Mouse (Mus musculus): ENCODE measurements around the gene Gpc6. TPM values are rescaled to one million over a fixed set of nuclear protein-coding genes. Genes with fewer than 3 reads are reported as not detected.
A peak's percentile ranks its signal among the peaks of the same experiment; 100 is the strongest.

Gpc6 gene
- polyA plus RNA-seq, 1 experiment from 2014 or later: 16.8 TPM

- no peak overlapping the region for H3K4me2 ChIP-seq (ENCODE audit: low read length)
- WGBS: 94% methylated on average over 3 of the region's 3 CpGs
- H3K27me3 ChIP-seq (ENCODE audit: control insufficient read depth, insufficient read depth, low read length): no peaks in the 10 kb centered on the region
- no peak for ATAC-seq (ENCODE audit: low FRiP score, low TSS enrichment)
- no peaks in the 10 kb centered on the region for H3K4me1 ChIP-seq (ENCODE audit: control insufficient read depth, insufficient read depth, low read length)
- no peaks in the 10 kb centered on the region for H3K9me3 ChIP-seq (ENCODE audit: control insufficient read depth, low read length)
- no peaks in the 10 kb centered on the region for H3K36me3 ChIP-seq (ENCODE audit: control insufficient read depth, insufficient read depth, low read length)
- H3K27ac ChIP-seq (replicated peaks; ENCODE audit: low read depth, low read length): no peak overlapping the region
- H3K4me3 ChIP-seq (replicated peaks; ENCODE audit: low read depth, low read length): no peak overlapping the region
- no peak for DNase-seq
- no peak overlapping the region for H3K9ac ChIP-seq (replicated peaks; ENCODE audit: low read length)
Observed at GRCm38 (mm10) chr14:117679926-117680325, 754.8 kb downstream of the Gpc6 start.

- H3K4me2 ChIP-seq (ENCODE audit: low read length): no peak overlapping the region
- H3K27me3 ChIP-seq (ENCODE audit: control insufficient read depth, insufficient read depth, low read length): no peaks in the 10 kb centered on the region
- no peak overlapping the region for H3K9ac ChIP-seq (replicated peaks; ENCODE audit: low read length)
- no peaks in the 10 kb centered on the region for H3K9me3 ChIP-seq (ENCODE audit: control insufficient read depth, low read length)
- 72% methylated on average over 5 of the region's 5 CpGs for WGBS
- DNase-seq: peak; percentile 60
- H3K27ac ChIP-seq (replicated peaks; ENCODE audit: low read depth, low read length): no peak overlapping the region
- 0 out of 2 replicates have a peak, but pooled peaks have one; percentile 17 for ATAC-seq (ENCODE audit: low FRiP score, low TSS enrichment)
- H3K4me3 ChIP-seq (replicated peaks; ENCODE audit: low read depth, low read length): no peak overlapping the region
- no peaks in the 10 kb centered on the region for H3K4me1 ChIP-seq (ENCODE audit: control insufficient read depth, insufficient read depth, low read length)
- no peaks in the 10 kb centered on the region for H3K36me3 ChIP-seq (ENCODE audit: control insufficient read depth, insufficient read depth, low read length)
Observed at GRCm38 (mm10) chr14:117681321-117681921, 756.3 kb downstream of the Gpc6 start.

GRCm38 (mm10) chr14:117683149-117683548 is 758.0 kb downstream of the Gpc6 start:
- DNase-seq (no peak), ATAC-seq (ENCODE audit: low FRiP score, low TSS enrichment) (no peak)
- Histone ChIP-seq H3K4me1 (ENCODE audit: control insufficient read depth, insufficient read depth, low read length) (no peaks in the 10 kb centered on the region), H3K9me3 (ENCODE audit: control insufficient read depth, low read length) (no peaks in the 10 kb centered on the region), H3K4me2 (ENCODE audit: low read length) (no peak overlapping the region), H3K4me3 (replicated peaks; ENCODE audit: low read depth, low read length) (no peak overlapping the region), H3K9ac (replicated peaks; ENCODE audit: low read length) (no peak overlapping the region), H3K27me3 (ENCODE audit: control insufficient read depth, insufficient read depth, low read length) (no peaks in the 10 kb centered on the region), H3K36me3 (ENCODE audit: control insufficient read depth, insufficient read depth, low read length) (no peaks in the 10 kb centered on the region), H3K27ac (replicated peaks; ENCODE audit: low read depth, low read length) (no peak overlapping the region)
- 91% methylated on average over 4 of the region's 4 CpGs for WGBS

GRCm38 (mm10) chr14:117689848-117690247 is 764.7 kb downstream of the Gpc6 start:
- DNase-seq (no peak), ATAC-seq (ENCODE audit: low FRiP score, low TSS enrichment) (no peak)
- WGBS: 95% methylated on average over 6 of the region's 6 CpGs
- Histone ChIP-seq H3K27ac (replicated peaks; ENCODE audit: low read depth, low read length) (no peak overlapping the region), H3K36me3 (ENCODE audit: control insufficient read depth, insufficient read depth, low read length) (no peaks in the 10 kb centered on the region), H3K4me1 (ENCODE audit: control insufficient read depth, insufficient read depth, low read length) (no peaks in the 10 kb centered on the region), H3K9ac (replicated peaks; ENCODE audit: low read length) (no peak overlapping the region), H3K4me3 (replicated peaks; ENCODE audit: low read depth, low read length) (no peak overlapping the region), H3K4me2 (ENCODE audit: low read length) (no peak overlapping the region), H3K27me3 (ENCODE audit: control insufficient read depth, insufficient read depth, low read length) (no peaks in the 10 kb centered on the region), H3K9me3 (ENCODE audit: control insufficient read depth, low read length) (no peaks in the 10 kb centered on the region)

- Histone ChIP-seq H3K27me3 (ENCODE audit: control insufficient read depth, insufficient read depth, low read length) (no peaks in the 10 kb centered on the region), H3K9ac (replicated peaks; ENCODE audit: low read length) (no peak overlapping the region), H3K4me2 (ENCODE audit: low read length) (no peak overlapping the region), H3K9me3 (ENCODE audit: control insufficient read depth, low read length) (no peaks in the 10 kb centered on the region), H3K36me3 (ENCODE audit: control insufficient read depth, insufficient read depth, low read length) (no peaks in the 10 kb centered on the region), H3K4me1 (ENCODE audit: control insufficient read depth, insufficient read depth, low read length) (peaks cover under 1% of the 10 kb centered on the region; the same call in 1 of the 2 replicates), H3K27ac (replicated peaks; ENCODE audit: low read depth, low read length) (no peak overlapping the region), H3K4me3 (replicated peaks; ENCODE audit: low read depth, low read length) (no peak overlapping the region)
- WGBS: 81% methylated on average over 8 of the region's 8 CpGs
- DNase-seq (no peak), ATAC-seq (ENCODE audit: low FRiP score, low TSS enrichment) (no peak; the same call in 1 of the 2 replicates)
Observed at GRCm38 (mm10) chr14:117695565-117695964, 770.5 kb downstream of the Gpc6 start.

GRCm38 (mm10) chr14:117700670-117701280 is 775.7 kb downstream of the Gpc6 start:
- Histone ChIP-seq H3K27ac (replicated peaks; ENCODE audit: low read depth, low read length) (no peak overlapping the region), H3K36me3 (ENCODE audit: control insufficient read depth, insufficient read depth, low read length) (no peaks in the 10 kb centered on the region), H3K9ac (replicated peaks; ENCODE audit: low read length) (no peak overlapping the region), H3K27me3 (ENCODE audit: control insufficient read depth, insufficient read depth, low read length) (no peaks in the 10 kb centered on the region), H3K4me1 (ENCODE audit: control insufficient read depth, insufficient read depth, low read length) (peaks cover 5% of the 10 kb centered on the region; the same call in 1 of the 2 replicates), H3K4me3 (replicated peaks; ENCODE audit: low read depth, low read length) (no peak overlapping the region), H3K4me2 (ENCODE audit: low read length) (peak overlapping the region; percentile 21; the same call in 1 of the 2 replicates), H3K9me3 (ENCODE audit: control insufficient read depth, low read length) (no peaks in the 10 kb centered on the region)
- WGBS: 16% methylated on average over 10 of the region's 10 CpGs
- DNase-seq (peak; percentile 48), ATAC-seq (ENCODE audit: low FRiP score, low TSS enrichment) (no peak)

- Histone ChIP-seq H3K4me1 (ENCODE audit: control insufficient read depth, insufficient read depth, low read length) (no peaks in the 10 kb centered on the region), H3K9ac (replicated peaks; ENCODE audit: low read length) (no peak overlapping the region), H3K4me2 (ENCODE audit: low read length) (no peak overlapping the region), H3K4me3 (replicated peaks; ENCODE audit: low read depth, low read length) (no peak overlapping the region), H3K36me3 (ENCODE audit: control insufficient read depth, insufficient read depth, low read length) (no peaks in the 10 kb centered on the region), H3K9me3 (ENCODE audit: control insufficient read depth, low read length) (no peaks in the 10 kb centered on the region), H3K27ac (replicated peaks; ENCODE audit: low read depth, low read length) (no peak overlapping the region), H3K27me3 (ENCODE audit: control insufficient read depth, insufficient read depth, low read length) (no peaks in the 10 kb centered on the region)
- ATAC-seq (ENCODE audit: low FRiP score, low TSS enrichment) (no peak), DNase-seq (no peak)
- 86% methylated on average over 3 of the region's 3 CpGs for WGBS
Observed at GRCm38 (mm10) chr14:117708817-117709216, 783.7 kb downstream of the Gpc6 start.

- no peak overlapping the region for H3K4me3 ChIP-seq (replicated peaks; ENCODE audit: low read depth, low read length)
- H3K4me2 ChIP-seq (ENCODE audit: low read length): no peak overlapping the region
- H3K4me1 ChIP-seq (ENCODE audit: control insufficient read depth, insufficient read depth, low read length): no peaks in the 10 kb centered on the region
- H3K36me3 ChIP-seq (ENCODE audit: control insufficient read depth, insufficient read depth, low read length): no peaks in the 10 kb centered on the region
- 75% methylated on average over 10 of the region's 10 CpGs for WGBS
- ATAC-seq (ENCODE audit: low FRiP score, low TSS enrichment): no peak
- H3K27ac ChIP-seq (replicated peaks; ENCODE audit: low read depth, low read length): no peak overlapping the region
- no peak overlapping the region for H3K9ac ChIP-seq (replicated peaks; ENCODE audit: low read length)
- no peaks in the 10 kb centered on the region for H3K9me3 ChIP-seq (ENCODE audit: control insufficient read depth, low read length)
- no peaks in the 10 kb centered on the region for H3K27me3 ChIP-seq (ENCODE audit: control insufficient read depth, insufficient read depth, low read length)
- DNase-seq: peak; percentile 17
Observed at GRCm38 (mm10) chr14:117710463-117710911, 785.4 kb downstream of the Gpc6 start.

GRCm38 (mm10) chr14:117712311-117712710 is 787.2 kb downstream of the Gpc6 start:
- Histone ChIP-seq H3K27me3 (ENCODE audit: control insufficient read depth, insufficient read depth, low read length) (no peaks in the 10 kb centered on the region), H3K36me3 (ENCODE audit: control insufficient read depth, insufficient read depth, low read length) (no peaks in the 10 kb centered on the region), H3K4me2 (ENCODE audit: low read length) (no peak overlapping the region), H3K4me3 (replicated peaks; ENCODE audit: low read depth, low read length) (no peak overlapping the region), H3K9ac (replicated peaks; ENCODE audit: low read length) (no peak overlapping the region), H3K27ac (replicated peaks; ENCODE audit: low read depth, low read length) (no peak overlapping the region), H3K9me3 (ENCODE audit: control insufficient read depth, low read length) (no peaks in the 10 kb centered on the region), H3K4me1 (ENCODE audit: control insufficient read depth, insufficient read depth, low read length) (no peaks in the 10 kb centered on the region)
- no peak for ATAC-seq (ENCODE audit: low FRiP score, low TSS enrichment)
- no peak for DNase-seq
- 94% methylated on average over 7 of the region's 7 CpGs for WGBS

All from midbrain, embryonic 14.5 days (tissue).